Mouse (Mus musculus): ENCODE results near the gene Gga1.

The Gga1 gene

DNA sequence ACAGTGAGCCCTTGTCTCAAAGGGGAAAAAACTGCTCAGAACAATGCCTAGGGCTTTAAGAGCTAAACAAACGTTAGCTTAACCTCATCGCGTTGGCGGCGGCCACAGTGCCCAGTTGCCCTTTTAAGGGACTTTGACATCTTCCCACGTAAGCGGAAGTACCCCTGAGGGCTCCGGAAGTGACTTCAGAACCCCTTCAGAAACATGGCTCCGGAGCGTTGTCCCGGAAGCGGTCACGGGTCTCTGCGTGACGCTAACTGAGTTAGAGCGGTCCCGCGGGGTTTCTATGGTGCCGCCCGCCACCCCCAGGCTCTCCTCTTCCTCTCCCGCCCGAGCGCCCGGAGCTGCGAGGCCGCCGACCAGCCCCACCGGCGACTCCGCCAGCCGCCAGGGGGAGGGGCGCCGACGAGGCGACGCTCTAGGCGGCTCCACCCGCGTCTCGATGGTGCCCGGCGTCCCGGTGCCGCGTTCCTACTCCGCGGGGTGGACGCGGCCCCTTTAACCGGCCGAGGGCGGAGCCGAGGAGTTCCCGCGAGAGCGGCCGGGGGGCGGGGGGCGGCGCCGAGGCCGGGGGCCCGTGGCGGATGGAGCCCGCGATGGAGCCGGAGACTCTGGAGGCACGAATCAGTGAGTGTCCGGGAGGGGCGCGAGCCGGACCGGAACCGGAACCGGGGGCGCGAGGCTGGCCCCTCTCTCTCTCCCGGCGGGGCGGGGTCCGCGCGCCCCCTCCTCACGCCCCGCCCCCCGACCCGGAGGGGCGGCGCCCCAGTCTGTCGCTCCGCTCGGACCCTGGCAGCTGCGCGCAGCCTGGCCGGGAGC is at the start of gene Gga1:
Gga1 (plus strand) TSS at position 200 of the 819 bp plus-strand sequence.
- DNase-seq (ENCODE audit: low read depth, low spot score): peak; percentile 99

DNA sequence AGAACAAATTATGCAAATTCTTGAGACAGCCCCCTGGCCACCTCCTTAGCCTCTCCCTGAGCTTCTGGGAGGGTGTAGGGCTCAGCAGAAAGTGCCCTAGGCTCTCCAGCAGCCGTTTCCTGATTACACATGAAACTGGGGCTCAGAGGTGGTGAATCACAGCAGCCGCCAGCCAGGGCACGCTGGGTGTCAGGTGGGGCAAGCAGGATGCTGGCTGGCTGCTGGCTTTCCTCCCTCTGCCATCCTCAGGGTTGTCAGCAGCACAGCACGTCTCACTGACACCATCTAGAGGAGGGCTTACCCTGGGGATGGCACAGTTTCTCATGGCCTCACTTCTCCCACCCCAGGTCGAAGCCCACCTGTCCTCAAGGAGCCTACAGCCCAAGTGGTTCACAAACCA is 48.7 kb upstream of the Gga1 start:
- no peak for DNase-seq (ENCODE audit: low read depth, low spot score)

GRCm38 (mm10) chr15:78829636-78830035 is 47.4 kb upstream of the Gga1 start:
- no peak for DNase-seq (ENCODE audit: low read depth, low spot score)

DNA sequence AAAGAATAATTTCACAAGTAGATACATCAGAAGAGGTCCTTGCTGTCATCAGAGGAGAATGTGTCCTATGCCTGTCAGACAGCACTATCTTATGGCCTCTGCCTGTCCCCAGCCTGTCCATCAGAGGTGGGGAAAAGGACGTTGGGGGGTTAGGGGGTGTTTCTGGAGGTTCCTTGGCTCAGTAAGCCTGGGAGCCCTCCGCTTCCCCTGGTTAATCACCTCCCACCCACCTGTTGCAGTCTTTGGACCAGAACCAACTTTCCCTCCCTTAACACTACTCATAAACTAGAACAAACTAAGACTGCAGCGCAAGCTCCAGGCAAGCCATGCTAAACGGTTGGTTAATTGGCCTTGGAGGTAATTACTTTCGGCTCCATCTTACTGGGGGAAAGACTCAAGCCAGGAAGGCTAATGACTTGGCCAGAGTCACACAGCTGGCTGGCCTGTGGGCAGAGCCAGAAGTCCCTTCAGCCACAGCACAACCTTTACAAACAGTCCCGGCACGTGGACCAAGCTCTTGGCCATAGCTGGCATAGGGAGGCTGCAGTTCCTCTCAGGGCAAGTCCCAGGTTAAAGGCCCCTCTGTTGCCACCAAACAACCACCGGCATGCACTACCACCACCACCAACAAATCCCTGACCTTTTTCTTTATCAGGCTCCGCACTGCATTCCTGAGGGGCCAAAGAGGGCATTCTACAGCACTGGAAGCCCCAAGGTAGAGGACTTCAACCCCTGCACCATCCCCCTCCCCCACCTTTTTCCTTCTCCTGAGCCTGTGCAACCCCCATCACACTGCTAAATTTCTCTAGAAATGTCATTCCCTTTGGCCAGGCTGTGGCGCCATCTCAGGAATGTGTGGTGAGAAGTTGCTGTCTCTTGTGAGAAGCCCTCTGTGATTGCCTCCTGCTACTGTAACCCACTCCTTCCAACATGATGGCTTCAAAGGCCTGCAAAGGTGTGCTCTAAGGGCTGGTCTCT is 46.0 kb upstream of the Gga1 start:
- DNase-seq (ENCODE audit: low read depth, low spot score): no peak

- DNase-seq (ENCODE audit: low read depth, low spot score): no peak
These were observed 45.0 kb upstream of the Gga1 start for GRCm38 (mm10) chr15:78831720-78832657.

DNA sequence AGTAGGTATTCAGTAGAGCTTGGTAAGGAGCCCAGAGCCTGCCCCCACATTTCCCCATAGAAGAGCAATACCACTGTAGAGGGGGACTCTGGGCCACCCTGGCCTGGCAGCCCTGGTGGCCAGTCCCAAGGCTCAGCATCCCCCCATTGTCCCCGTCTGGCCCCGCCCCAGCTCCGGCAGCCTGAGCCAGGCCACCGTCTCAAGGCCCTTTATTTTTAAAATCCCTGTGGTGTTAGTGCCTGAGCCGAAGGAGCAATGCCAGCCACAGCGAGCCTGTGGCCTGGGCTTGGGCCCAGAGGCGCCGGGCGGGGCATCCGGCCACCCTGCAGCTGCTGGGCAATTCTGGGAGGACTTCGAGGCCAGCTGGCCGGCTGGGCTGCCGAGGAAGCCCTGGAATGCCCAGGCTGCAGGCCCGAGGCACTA is 44.3 kb upstream of the Gga1 start:
- peak; percentile 85 for DNase-seq (ENCODE audit: low read depth, low spot score)

- DNase-seq (ENCODE audit: low read depth, low spot score): no peak
These were observed 43.4 kb upstream of the Gga1 start for GRCm38 (mm10) chr15:78833582-78833981.

DNA sequence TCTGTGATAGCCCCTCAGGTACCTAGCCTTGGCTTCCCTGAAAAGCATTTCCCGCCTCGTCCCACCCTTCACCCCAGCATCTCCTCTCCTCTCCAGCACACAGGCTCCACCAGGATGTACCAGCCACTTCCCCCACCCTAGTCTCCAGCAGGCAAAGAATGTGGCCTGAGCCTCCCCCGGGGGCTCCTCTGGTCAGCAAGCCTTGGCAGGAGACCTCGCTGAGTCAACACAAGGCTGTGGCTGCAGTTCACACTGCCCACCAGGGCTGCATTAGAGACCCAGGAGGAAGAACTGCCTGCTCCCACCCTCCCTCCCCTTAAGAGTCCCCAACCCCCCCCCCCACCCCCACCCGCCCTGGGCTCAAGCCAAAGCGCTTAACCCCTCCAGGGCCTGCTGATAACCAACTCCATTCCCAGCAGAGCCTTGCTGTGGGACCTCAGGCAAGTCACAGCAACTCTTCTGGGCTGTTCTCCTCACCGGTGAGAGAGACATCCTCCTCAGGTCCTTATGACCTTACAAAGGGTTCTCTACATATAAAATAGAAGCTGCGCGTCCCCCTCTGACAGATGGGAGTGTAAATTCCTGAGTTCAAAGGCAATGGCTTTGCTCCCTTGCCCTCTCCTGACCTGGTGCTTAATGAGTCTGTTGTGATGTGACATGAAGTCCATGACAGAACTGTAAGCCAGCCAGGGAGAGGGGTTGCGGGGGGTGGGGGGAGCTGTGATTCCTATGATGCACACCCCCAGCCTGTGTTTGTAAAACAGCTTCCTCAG is 42.6 kb upstream of the Gga1 start:
- DNase-seq (ENCODE audit: low read depth, low spot score): no peak

DNA sequence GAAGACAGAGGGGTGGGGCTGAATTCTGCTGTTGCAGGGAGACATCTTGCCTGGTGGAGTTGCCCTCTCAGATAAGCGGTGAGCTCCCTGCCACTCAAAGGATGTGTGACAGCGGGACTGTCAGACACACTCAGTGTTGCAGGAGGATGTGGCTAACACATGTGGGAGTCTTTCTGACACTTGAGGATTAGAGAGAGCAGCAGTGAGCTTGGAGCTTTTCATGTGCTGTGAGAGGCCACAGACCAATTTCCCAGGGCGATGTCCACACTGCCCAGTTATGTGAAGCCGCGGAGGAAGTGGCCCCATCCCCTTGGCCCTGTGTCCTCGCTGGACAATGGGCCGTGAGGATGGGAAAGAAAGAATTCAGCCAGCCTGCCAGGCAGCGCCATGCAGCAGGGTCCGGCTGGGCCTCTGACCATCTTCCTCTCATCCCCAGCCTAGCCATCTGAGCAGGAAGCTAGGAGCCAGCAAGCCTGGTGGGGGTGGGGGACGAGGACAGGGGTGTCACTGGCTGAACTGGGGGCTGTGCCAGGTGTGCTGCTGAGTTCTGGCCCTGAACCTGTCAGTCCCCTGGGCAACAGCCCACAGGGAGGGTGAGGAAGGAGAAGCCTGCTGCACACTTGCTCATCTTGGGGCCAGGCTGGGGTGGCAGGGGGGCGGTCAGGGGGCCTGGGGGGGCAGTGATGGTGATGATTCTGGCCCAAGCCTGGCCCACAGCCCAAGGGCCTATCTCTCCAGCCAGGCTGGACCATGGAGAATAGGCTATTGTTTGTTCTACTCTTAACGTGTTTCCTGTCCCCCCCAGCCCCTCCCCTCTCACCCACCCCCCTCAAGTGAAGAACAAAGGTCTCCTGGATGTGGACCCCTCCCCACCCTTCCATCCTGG is 41.5 kb upstream of the Gga1 start:
- DNase-seq (ENCODE audit: low read depth, low spot score): peak; percentile 56

DNA sequence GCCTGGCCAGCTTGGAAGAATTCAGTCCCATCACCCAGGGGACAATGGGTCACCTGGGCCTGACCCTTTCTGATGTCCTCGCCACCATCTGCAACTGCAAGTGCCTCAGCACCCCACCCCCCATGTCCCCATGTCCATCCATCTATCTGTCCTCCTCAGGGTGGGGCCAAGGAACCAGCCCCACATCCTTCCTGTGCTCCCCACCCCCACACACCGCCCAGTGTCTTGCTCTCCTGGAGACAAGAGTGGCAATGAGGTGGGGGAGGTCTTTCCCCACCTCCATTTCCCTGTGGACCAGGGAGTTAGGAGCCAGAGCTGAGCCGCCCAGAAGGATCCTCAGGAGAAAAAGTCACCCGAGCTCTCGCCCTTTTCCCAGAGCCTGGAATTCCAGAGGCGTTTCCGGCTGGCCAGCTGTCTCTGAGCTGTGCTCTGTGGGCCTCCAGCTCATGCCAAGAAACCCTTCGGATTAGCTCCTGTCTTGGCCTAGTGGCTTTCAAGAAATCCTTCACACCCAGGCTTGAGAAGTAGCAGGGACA is 40.8 kb upstream of the Gga1 start:
- no peak for DNase-seq (ENCODE audit: low read depth, low spot score)

DNA sequence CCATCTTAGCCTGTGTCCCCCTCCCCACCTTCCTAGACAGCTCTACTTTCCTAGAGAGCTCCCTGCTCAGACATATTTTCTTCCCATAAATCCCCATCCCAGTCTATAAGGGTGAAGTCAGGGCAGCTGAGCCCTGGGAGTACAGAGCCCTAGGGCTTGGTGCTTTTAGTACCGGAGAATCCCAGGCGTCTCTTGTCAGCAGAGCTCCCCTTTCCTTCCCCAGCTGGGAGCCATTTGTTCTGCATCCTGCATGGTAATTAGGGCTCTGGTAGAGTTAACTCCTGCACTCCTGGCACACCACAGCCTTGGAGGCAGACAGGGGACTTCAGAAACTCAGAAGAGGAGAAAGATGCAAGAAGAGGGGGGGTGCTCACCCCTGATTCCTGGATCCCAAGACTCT is 37.2 kb upstream of the Gga1 start:
- DNase-seq (ENCODE audit: low read depth, low spot score): no peak

DNA sequence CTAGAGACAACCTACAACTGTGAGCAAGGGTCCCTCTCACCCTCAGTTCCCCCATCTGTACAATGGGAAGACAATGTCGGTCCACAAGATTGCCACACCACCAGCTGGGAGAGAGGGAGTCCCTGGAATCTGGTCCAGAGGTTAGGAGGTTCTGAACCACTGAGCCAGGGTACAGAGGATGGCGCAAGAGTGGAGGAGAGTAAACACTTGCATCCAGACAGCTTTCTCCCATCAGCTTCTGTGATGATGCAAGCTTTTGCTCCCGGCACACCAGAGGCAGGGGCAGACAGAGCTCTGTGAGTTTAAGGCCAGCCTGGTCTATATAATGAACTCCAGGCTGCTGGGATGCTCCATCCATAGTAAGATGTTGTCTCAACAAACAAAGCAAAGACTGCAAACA is 36.7 kb upstream of the Gga1 start:
- no peak for DNase-seq (ENCODE audit: low read depth, low spot score)

GRCm38 (mm10) chr15:78840751-78841150 is 36.2 kb upstream of the Gga1 start:
- no peak for DNase-seq (ENCODE audit: low read depth, low spot score)

GRCm38 (mm10) chr15:78841161-78841790 is 35.7 kb upstream of the Gga1 start:
- DNase-seq (ENCODE audit: low read depth, low spot score): no peak

DNA sequence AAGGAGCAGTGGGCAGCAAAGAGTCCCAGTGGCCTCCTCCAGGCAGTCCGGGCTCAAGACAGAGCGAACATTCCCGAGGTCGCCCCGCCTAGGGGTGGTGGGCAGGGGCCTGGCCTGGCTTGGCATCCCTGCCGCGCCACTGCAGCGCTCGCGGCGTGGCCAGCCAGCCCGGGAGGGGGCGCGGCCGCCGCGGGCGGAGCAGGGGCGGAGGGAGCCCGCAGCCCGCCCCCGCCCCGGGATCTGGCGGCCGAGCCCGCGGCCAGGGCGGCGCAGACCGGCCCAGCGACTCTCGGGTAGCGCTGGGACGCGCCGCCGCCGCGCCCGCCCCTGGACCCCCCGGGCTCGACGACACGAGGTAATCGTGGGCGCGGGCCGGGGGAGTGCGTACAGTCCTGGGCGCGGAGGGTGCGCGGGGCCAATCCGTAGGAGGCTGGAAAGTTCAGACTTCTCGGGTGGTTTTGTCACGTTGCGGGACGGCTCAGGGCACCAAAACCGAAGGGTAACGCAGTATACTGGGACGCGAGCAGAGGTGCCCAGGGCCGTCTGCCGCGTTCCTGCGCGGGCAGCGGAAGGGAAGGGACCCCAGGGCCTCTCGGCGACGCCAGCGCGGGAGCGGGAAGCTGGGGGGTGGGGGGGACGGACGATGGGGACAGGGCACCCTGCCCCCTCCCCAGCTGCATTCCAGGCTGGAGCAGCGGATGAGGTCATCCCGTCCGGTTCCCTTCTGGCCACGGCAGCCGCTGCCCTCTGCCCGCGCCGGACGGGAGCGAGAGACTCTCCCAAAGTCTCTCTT is 34.4 kb upstream of the Gga1 start, which contains the start of gene Cdc42ep1:
Cdc42ep1 (plus strand) TSS at position 254 of the 793 bp plus-strand sequence.
- DNase-seq (ENCODE audit: low read depth, low spot score): peak; percentile 59

- DNase-seq (ENCODE audit: low read depth, low spot score): no peak
These were observed 33.2 kb upstream of the Gga1 start for GRCm38 (mm10) chr15:78843581-78844469.

DNA sequence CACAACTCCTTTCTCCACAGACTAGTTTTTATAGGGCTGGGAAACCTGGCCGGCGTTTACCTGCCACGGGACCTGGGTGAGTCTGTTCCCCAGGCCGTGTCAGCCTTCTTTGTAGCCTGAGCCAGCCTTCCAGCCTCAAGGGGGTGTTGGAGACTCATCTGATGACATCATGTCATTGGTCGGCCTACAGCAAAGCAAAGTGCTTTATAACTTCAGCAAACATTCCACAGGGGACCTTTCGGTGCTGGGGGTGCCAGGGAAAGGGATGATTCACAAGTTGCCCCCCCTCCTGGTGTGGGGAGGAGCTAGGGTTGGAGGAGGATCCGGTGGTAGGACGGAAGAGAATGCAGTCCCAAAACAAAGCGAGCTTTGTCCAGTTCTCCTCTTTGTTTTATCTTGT is 32.2 kb upstream of the Gga1 start:
- peak; percentile 91 for DNase-seq (ENCODE audit: low read depth, low spot score)
